ENCODE assay signal across 23 mouse cellular contexts in genomic region chr17:29343241-29343640, GRCm38 (mm10). TPM values are rescaled to one million over a fixed set of nuclear protein-coding genes. Genes with fewer than 3 reads are reported as not detected.
DNase-seq lines count a peak whose midpoint lies in the region; ATAC-seq lines count a peak whose summit lies in the region.
"Had no signal": no experiment of that assay in that cellular context is flagged by ENCODE, and none has a peak within 500 bp of the region (broad histone marks: within the 10 kb centered on the region; RNA-seq: fewer than 3 reads in every experiment).

No protein-coding gene starts in this region.

- H3K27ac ChIP-seq in embryonic facial prominence, embryonic 12.5 days = 0 out of 2 replicates have a peak overlapping the region, but pooled peaks have one; percentile 77
- H3K27ac ChIP-seq in embryonic facial prominence, embryonic 10.5 days (replicated peaks) = no peak overlapping the region
- peak overlapping the region; percentile 92 for H3K27ac ChIP-seq in heart, embryonic 13.5 days (replicated peaks)
- no peak overlapping the region for H3K27ac ChIP-seq in heart, embryonic 10.5 days
- H3K27ac ChIP-seq: liver, embryonic 15.5 days; macrophage had no signal

- H3K36me3 ChIP-seq in embryonic facial prominence, embryonic 12.5 days = peaks cover 50% of the 10 kb centered on the region
- H3K36me3 ChIP-seq in embryonic facial prominence, embryonic 10.5 days (replicated peaks) = peaks cover 69% of the 10 kb centered on the region
- H3K36me3 ChIP-seq in heart, embryonic 13.5 days = peaks cover 55% of the 10 kb centered on the region
- H3K36me3 ChIP-seq in heart, embryonic 10.5 days = peaks cover 51% of the 10 kb centered on the region

- no peak for ATAC-seq in embryonic facial prominence, embryonic 12.5 days (ENCODE audit: insufficient number of reproducible peaks, insufficient read depth, low FRiP score, low TSS enrichment)
- no peak for ATAC-seq in heart, embryonic 13.5 days (ENCODE audit: extremely low read depth, insufficient number of reproducible peaks, low FRiP score, low TSS enrichment)
- ATAC-seq: forebrain, embryonic 16.5 days; midbrain, embryonic 16.5 days had no signal

- H3K4me2 ChIP-seq in embryonic facial prominence, embryonic 12.5 days (replicated peaks) = no peak overlapping the region
- no peak overlapping the region for H3K4me2 ChIP-seq in heart, embryonic 13.5 days
- H3K4me2 ChIP-seq: embryonic facial prominence, embryonic 15.5 days; hindbrain, embryonic 12.5 days; liver, embryonic 15.5 days had no signal

- DNase-seq in embryonic facial prominence, embryonic 10.5 days (ENCODE audit: low spot score) = no peak
- no peak for DNase-seq in heart, embryonic 10.5 days (ENCODE audit: low spot score)
- DNase-seq in kidney, postnatal 10 days = peak; percentile 7
- no peak for DNase-seq in kidney, adult 8-10 months
- DNase-seq in lung, postnatal 36 days = peak; percentile 51
- no peak for DNase-seq in lung, postnatal 14 days
- DNase-seq: adrenal gland, postnatal 25 days; cerebellum, adult 8-10 months; cerebellum, postnatal 36 days; embryo, embryonic 11 days; gastrocnemius, postnatal 14 days; kidney, adult 2 months; kidney, postnatal 25 days; thymus, postnatal 14 days had no signal

- 92% methylated on average over 5 of the region's 5 CpGs for WGBS in embryonic facial prominence, embryonic 12.5 days
- WGBS in embryonic facial prominence, embryonic 10.5 days = 94% methylated on average over 5 of the region's 5 CpGs
- 85% methylated on average over 5 of the region's 5 CpGs for WGBS in heart, embryonic 13.5 days
- 88% methylated on average over 5 of the region's 5 CpGs for WGBS in heart, embryonic 10.5 days

- H3K27me3 ChIP-seq in embryonic facial prominence, embryonic 12.5 days = no peaks in the 10 kb centered on the region
- H3K27me3 ChIP-seq in embryonic facial prominence, embryonic 10.5 days (replicated peaks; ENCODE audit: low read depth, poor library complexity, severe bottlenecking) = no peaks in the 10 kb centered on the region
- H3K27me3 ChIP-seq in heart, embryonic 13.5 days (replicated peaks) = no peaks in the 10 kb centered on the region
- no peaks in the 10 kb centered on the region for H3K27me3 ChIP-seq in heart, embryonic 10.5 days (ENCODE audit: insufficient read depth, poor library complexity, severe bottlenecking)
- H3K27me3 ChIP-seq: embryonic facial prominence, embryonic 15.5 days; hindbrain, embryonic 12.5 days; limb, embryonic 13.5 days; liver, embryonic 15.5 days had no signal

- H3K9me3 ChIP-seq in embryonic facial prominence, embryonic 12.5 days = no peaks in the 10 kb centered on the region
- no peaks in the 10 kb centered on the region for H3K9me3 ChIP-seq in embryonic facial prominence, embryonic 10.5 days
- no peaks in the 10 kb centered on the region for H3K9me3 ChIP-seq in heart, embryonic 13.5 days
- no peaks in the 10 kb centered on the region for H3K9me3 ChIP-seq in heart, embryonic 10.5 days
- H3K9me3 ChIP-seq: embryonic facial prominence, embryonic 15.5 days; hindbrain, embryonic 12.5 days; limb, embryonic 13.5 days; liver, embryonic 15.5 days had no signal

- H3K4me3 ChIP-seq in embryonic facial prominence, embryonic 12.5 days = no peak overlapping the region
- H3K4me3 ChIP-seq in embryonic facial prominence, embryonic 10.5 days = no peak overlapping the region
- H3K4me3 ChIP-seq in heart, embryonic 13.5 days = no peak overlapping the region
- no peak overlapping the region for H3K4me3 ChIP-seq in heart, embryonic 10.5 days
- H3K4me3 ChIP-seq: embryonic facial prominence, embryonic 15.5 days; hindbrain, embryonic 12.5 days; limb, embryonic 13.5 days; liver, embryonic 15.5 days had no signal

- no peak overlapping the region for H3K9ac ChIP-seq in embryonic facial prominence, embryonic 12.5 days
- H3K9ac ChIP-seq in heart, embryonic 13.5 days = peak overlapping the region; percentile 62
- H3K9ac ChIP-seq: embryonic facial prominence, embryonic 15.5 days; hindbrain, embryonic 12.5 days; liver, embryonic 15.5 days had no signal

- peaks cover 46% of the 10 kb centered on the region for H3K4me1 ChIP-seq in embryonic facial prominence, embryonic 12.5 days
- peaks cover 59% of the 10 kb centered on the region for H3K4me1 ChIP-seq in embryonic facial prominence, embryonic 10.5 days
- peaks cover 76% of the 10 kb centered on the region for H3K4me1 ChIP-seq in heart, embryonic 13.5 days
- peaks cover 51% of the 10 kb centered on the region for H3K4me1 ChIP-seq in heart, embryonic 10.5 days

RNA-seq across cellular contexts. Expression of gene Mtch1, which starts 4.5 kb away (rescaled TPM):
- polyA plus RNA-seq in embryonic facial prominence, embryonic 12.5 days (2016; fragmentation: Nextera tagmentation; extraction: Ambion mirVana) = 420 and 454 TPM in 2 replicates
- 278 and 280 TPM in 2 replicates for polyA plus RNA-seq in embryonic facial prominence, embryonic 10.5 days (2016; fragmentation: Nextera tagmentation; extraction: Ambion mirVana)
- polyA plus RNA-seq in heart, embryonic 13.5 days (2015; fragmentation: Nextera tagmentation; extraction: Ambion mirVana) = 276 and 287 TPM in 2 replicates
- polyA plus RNA-seq in heart, embryonic 10.5 days (2016; fragmentation: Nextera tagmentation; extraction: Ambion mirVana) = 281 and 310 TPM in 2 replicates

RNA-seq across cellular contexts. Expression of gene Fgd2, which starts 17.5 kb away (rescaled TPM):
- 9.2 and 9.3 TPM in 2 replicates for polyA plus RNA-seq in embryonic facial prominence, embryonic 12.5 days (2016; fragmentation: Nextera tagmentation; extraction: Ambion mirVana)
- polyA plus RNA-seq in embryonic facial prominence, embryonic 10.5 days (2016; fragmentation: Nextera tagmentation; extraction: Ambion mirVana) = 10.2 and 12.3 TPM in 2 replicates
- 3.4 and 3.8 TPM in 2 replicates for polyA plus RNA-seq in heart, embryonic 13.5 days (2015; fragmentation: Nextera tagmentation; extraction: Ambion mirVana)
- 2.2 and 3.8 TPM in 2 replicates for polyA plus RNA-seq in heart, embryonic 10.5 days (2016; fragmentation: Nextera tagmentation; extraction: Ambion mirVana)

RNA-seq across cellular contexts. Expression of gene Pi16, which starts 25.8 kb away (rescaled TPM):
- polyA plus RNA-seq in embryonic facial prominence, embryonic 12.5 days (2016; fragmentation: Nextera tagmentation; extraction: Ambion mirVana) = 0.49 and 0.59 TPM in 2 replicates
- polyA plus RNA-seq in embryonic facial prominence, embryonic 10.5 days (2016; fragmentation: Nextera tagmentation; extraction: Ambion mirVana) = 0.65 and 0.91 TPM in 2 replicates
- 1.9 and 2.4 TPM in 2 replicates for polyA plus RNA-seq in heart, embryonic 13.5 days (2015; fragmentation: Nextera tagmentation; extraction: Ambion mirVana)
- 1.9 and 2.6 TPM in 2 replicates for polyA plus RNA-seq in heart, embryonic 10.5 days (2016; fragmentation: Nextera tagmentation; extraction: Ambion mirVana)

Comparison
In these comparisons a context has a peak if more than half of its experiments do, and no peak if none do; other contexts are left out.
1. H3K27ac ChIP-seq: peak in embryonic facial prominence, embryonic 12.5 days (single experiment) and heart, embryonic 13.5 days (single experiment); none in embryonic facial prominence, embryonic 10.5 days (single experiment) and heart, embryonic 10.5 days (single experiment).
2. DNase-seq: peak in kidney, postnatal 10 days (single experiment) and lung, postnatal 36 days (single experiment); none in embryonic facial prominence, embryonic 10.5 days (single experiment), heart, embryonic 10.5 days (single experiment), kidney, adult 8-10 months (0 of 2) and lung, postnatal 14 days (single experiment).